Mouse (Mus musculus) limb, embryonic 15.5 days (tissue): Measurements from ENCODE around the gene Colq. TPM values are rescaled to one million over a fixed set of nuclear protein-coding genes. Genes with fewer than 3 reads are reported as not detected.

Source experiments
- ATAC-seq: fragments of 200-750 bp; cut with Nextera tagmentation; 2 replicates; pipeline ENCODE4 v1.8.0; 2017; ENCODE audit warnings: low read depth, moderate TSS enrichment; ENCODE audit not compliant: insufficient number of reproducible peaks, low FRiP score, low TSS enrichment
- H3K27ac ChIP-seq: fragments of 300-500 bp; sonication (generic); 2 replicates; pipeline ENCODE4 v1.5.1; 2015; ENCODE audit warnings: moderate library complexity, mild to moderate bottlenecking, inconsistent platforms
- H3K27me3 ChIP-seq: fragments of 300-500 bp; sonication (generic); 2 replicates; pipeline ENCODE4 v1.6.1; 2015; ENCODE audit warnings: inconsistent platforms
- H3K36me3 ChIP-seq: fragments of 300-500 bp; sonication (generic); 2 replicates; pipeline ENCODE4 v1.6.1; 2015; ENCODE audit warnings: inconsistent platforms
- H3K4me1 ChIP-seq: fragments of 300-500 bp; sonication (generic); 2 replicates; pipeline ENCODE4 v1.6.1; 2015; ENCODE audit warnings: inconsistent platforms
- H3K4me2 ChIP-seq: fragments of 300-500 bp; sonication (generic); 2 replicates; pipeline ENCODE4 v1.6.1; 2015; ENCODE audit warnings: mild to moderate bottlenecking, inconsistent platforms
- H3K4me3 ChIP-seq: fragments of 300-500 bp; sonication (generic); 2 replicates; pipeline ENCODE4 v1.5.1; 2015; ENCODE audit warnings: mild to moderate bottlenecking, inconsistent platforms
- H3K9ac ChIP-seq: fragments of 300-500 bp; sonication (generic); 2 replicates; pipeline ENCODE4 v1.6.1; 2015; ENCODE audit warnings: inconsistent platforms
- H3K9me3 ChIP-seq: fragments of 300-500 bp; sonication (generic); 2 replicates; pipeline ENCODE4 v1.6.1; 2016; ENCODE audit warnings: inconsistent platforms
- WGBS: fragments of 180-500 bp; shearing (Covaris S2); methylation state at CpG from one replicate; pipeline ENCODE4 v1.1.7; 2015; 5-methylcytosine and 5-hydroxymethylcytosine counted together
- polyA plus RNA-seq: library from polyadenylated mRNA; unstranded; fragments of >200 nt; fragmentation: Nextera tagmentation; extraction: Ambion mirVana; gene quantifications from 2 replicates; pipeline ENCODE4 v1.2.1, GENCODE M21; 2015

The Colq gene
- polyA plus RNA-seq, 1 experiment from 2014 or later: 3.6 TPM

GRCm38 (mm10) chr14:31572561-31573175 lies 18.5 kb downstream of the Colq start:
- H3K4me2 ChIP-seq: no peak overlapping the region
- ATAC-seq: no peak
- H3K4me3 ChIP-seq: no peak overlapping the region
- H3K9ac ChIP-seq: no peak overlapping the region
- H3K27me3 ChIP-seq: no peaks in the 10 kb centered on the region
- peaks cover 21% of the 10 kb centered on the region for H3K4me1 ChIP-seq
- WGBS: 67% methylated on average over 9 of the region's 9 CpGs
- H3K27ac ChIP-seq: no peak overlapping the region
- no peaks in the 10 kb centered on the region for H3K9me3 ChIP-seq
- no peaks in the 10 kb centered on the region for H3K36me3 ChIP-seq

GRCm38 (mm10) chr14:31571419-31571818 lies 19.7 kb downstream of the Colq start:
- H3K4me1 ChIP-seq: peaks cover 10% of the 10 kb centered on the region
- ATAC-seq: no peak

GRCm38 (mm10) chr14:31570131-31570951 lies 20.8 kb downstream of the Colq start:
- H3K9ac ChIP-seq: no peak overlapping the region
- WGBS: 61% methylated on average over 6 of the region's 6 CpGs
- no peaks in the 10 kb centered on the region for H3K36me3 ChIP-seq
- peaks cover 10% of the 10 kb centered on the region for H3K4me1 ChIP-seq
- H3K4me3 ChIP-seq: no peak overlapping the region
- ATAC-seq: no peak
- no peaks in the 10 kb centered on the region for H3K27me3 ChIP-seq
- H3K9me3 ChIP-seq: no peaks in the 10 kb centered on the region
- no peak overlapping the region for H3K4me2 ChIP-seq
- no peak overlapping the region for H3K27ac ChIP-seq

More at GRCm38 (mm10) chr14:31571419-31571818, 19.7 kb downstream of the Colq start:
- no peaks in the 10 kb centered on the region for H3K36me3 ChIP-seq
- H3K9me3 ChIP-seq: no peaks in the 10 kb centered on the region
- no peak overlapping the region for H3K9ac ChIP-seq
- H3K4me2 ChIP-seq: no peak overlapping the region
- no peak overlapping the region for H3K4me3 ChIP-seq
- no peaks in the 10 kb centered on the region for H3K27me3 ChIP-seq
- WGBS: 72% methylated on average over 5 of the region's 5 CpGs
- H3K27ac ChIP-seq: no peak overlapping the region

GRCm38 (mm10) chr14:31569151-31569631 lies 22.0 kb downstream of the Colq start:
- H3K4me1 ChIP-seq: peaks cover 20% of the 10 kb centered on the region
- no peaks in the 10 kb centered on the region for H3K27me3 ChIP-seq
- no peak overlapping the region for H3K4me3 ChIP-seq
- ATAC-seq: peak; percentile 61; the same call in 1 of the 2 replicates
- no peaks in the 10 kb centered on the region for H3K9me3 ChIP-seq
- H3K4me2 ChIP-seq: no peak overlapping the region
- no peak overlapping the region for H3K27ac ChIP-seq
- H3K9ac ChIP-seq: no peak overlapping the region
- WGBS: 46% methylated on average over 7 of the region's 7 CpGs
- H3K36me3 ChIP-seq: no peaks in the 10 kb centered on the region

GRCm38 (mm10) chr14:31565478-31566212 lies 25.5 kb downstream of the Colq start:
- Histone ChIP-seq H3K9me3 (no peaks in the 10 kb centered on the region), H3K9ac (no peak overlapping the region), H3K4me2 (no peak overlapping the region), H3K27me3 (no peaks in the 10 kb centered on the region), H3K36me3 (no peaks in the 10 kb centered on the region), H3K4me1 (peaks cover 20% of the 10 kb centered on the region), H3K27ac (peak overlapping the region; percentile 57; the same call in 1 of the 2 replicates), H3K4me3 (no peak overlapping the region)
- WGBS: 42% methylated on average over 9 of the region's 9 CpGs
- no peak for ATAC-seq

GRCm38 (mm10) chr14:31564452-31565179 lies 26.5 kb downstream of the Colq start:
- peaks cover 18% of the 10 kb centered on the region for H3K4me1 ChIP-seq
- H3K9ac ChIP-seq: no peak overlapping the region
- no peak overlapping the region for H3K4me2 ChIP-seq
- H3K27me3 ChIP-seq: no peaks in the 10 kb centered on the region
- WGBS: 13% methylated on average over 6 of the region's 6 CpGs
- H3K36me3 ChIP-seq: no peaks in the 10 kb centered on the region
- peak overlapping the region; percentile 57 for H3K27ac ChIP-seq
- ATAC-seq: no peak
- no peaks in the 10 kb centered on the region for H3K9me3 ChIP-seq
- H3K4me3 ChIP-seq: no peak overlapping the region

- Histone ChIP-seq H3K27ac (no peak overlapping the region), H3K4me3 (no peak overlapping the region), H3K4me1 (peaks cover 16% of the 10 kb centered on the region), H3K4me2 (no peak overlapping the region), H3K9me3 (no peaks in the 10 kb centered on the region), H3K9ac (no peak overlapping the region), H3K36me3 (no peaks in the 10 kb centered on the region), H3K27me3 (no peaks in the 10 kb centered on the region)
- whole genome bisulfite sequencing: 32% methylated on average over 5 of the region's 5 CpGs
- ATAC-seq: no peak
Measured at GRCm38 (mm10) chr14:31560886-31561285, 30.3 kb downstream of the Colq start.

GRCm38 (mm10) chr14:31559216-31559615 lies 31.9 kb downstream of the Colq start:
- no peak for ATAC-seq
- no peaks in the 10 kb centered on the region for H3K27me3 ChIP-seq
- 66% methylated on average over 5 of the region's 5 CpGs for WGBS

GRCm38 (mm10) chr14:31557784-31558183 lies 33.4 kb downstream of the Colq start:
- ATAC-seq: no peak
- Histone ChIP-seq H3K9me3 (no peaks in the 10 kb centered on the region), H3K9ac (no peak overlapping the region), H3K27me3 (no peaks in the 10 kb centered on the region), H3K36me3 (no peaks in the 10 kb centered on the region), H3K4me3 (no peak overlapping the region), H3K4me2 (no peak overlapping the region), H3K27ac (no peak overlapping the region), H3K4me1 (peaks cover 6% of the 10 kb centered on the region)
- WGBS: 64% methylated on average over 9 of the region's 9 CpGs

More at GRCm38 (mm10) chr14:31559216-31559615, 31.9 kb downstream of the Colq start:
- H3K4me1 ChIP-seq: peaks cover 6% of the 10 kb centered on the region
- no peak overlapping the region for H3K4me3 ChIP-seq
- H3K4me2 ChIP-seq: no peak overlapping the region
- no peak overlapping the region for H3K9ac ChIP-seq
- H3K36me3 ChIP-seq: no peaks in the 10 kb centered on the region
- H3K9me3 ChIP-seq: no peaks in the 10 kb centered on the region
- no peak overlapping the region for H3K27ac ChIP-seq

- no peak overlapping the region for H3K4me3 ChIP-seq
- peaks cover 6% of the 10 kb centered on the region for H3K4me1 ChIP-seq
- H3K4me2 ChIP-seq: no peak overlapping the region
- H3K9ac ChIP-seq: no peak overlapping the region
- H3K27me3 ChIP-seq: no peaks in the 10 kb centered on the region
- H3K36me3 ChIP-seq: no peaks in the 10 kb centered on the region
- no peak for ATAC-seq
- no peak overlapping the region for H3K27ac ChIP-seq
- no peaks in the 10 kb centered on the region for H3K9me3 ChIP-seq
- 74% methylated on average over 8 of the region's 8 CpGs for WGBS
Measured at GRCm38 (mm10) chr14:31557273-31557672, 33.9 kb downstream of the Colq start.

- peaks cover 6% of the 10 kb centered on the region for H3K4me1 ChIP-seq
- no peak overlapping the region for H3K4me2 ChIP-seq
- WGBS: 85% methylated on average over 9 of the region's 9 CpGs
- no peak for ATAC-seq
- H3K36me3 ChIP-seq: no peaks in the 10 kb centered on the region
- no peaks in the 10 kb centered on the region for H3K27me3 ChIP-seq
- no peak overlapping the region for H3K4me3 ChIP-seq
- no peak overlapping the region for H3K9ac ChIP-seq
- H3K27ac ChIP-seq: no peak overlapping the region
- H3K9me3 ChIP-seq: no peaks in the 10 kb centered on the region
Measured at GRCm38 (mm10) chr14:31556526-31557260, 34.5 kb downstream of the Colq start.
